Mouse (Mus musculus): ENCODE results near the gene Wwp2.
A peak's percentile ranks its signal among the peaks of the same experiment; 100 is the strongest.
"Not testable (repeated sequence)": the region's sequence is repeated elsewhere in the genome, so short reads cannot be mapped to it uniquely, and the experiment has no call there.

Gene Wwp2

DNA sequence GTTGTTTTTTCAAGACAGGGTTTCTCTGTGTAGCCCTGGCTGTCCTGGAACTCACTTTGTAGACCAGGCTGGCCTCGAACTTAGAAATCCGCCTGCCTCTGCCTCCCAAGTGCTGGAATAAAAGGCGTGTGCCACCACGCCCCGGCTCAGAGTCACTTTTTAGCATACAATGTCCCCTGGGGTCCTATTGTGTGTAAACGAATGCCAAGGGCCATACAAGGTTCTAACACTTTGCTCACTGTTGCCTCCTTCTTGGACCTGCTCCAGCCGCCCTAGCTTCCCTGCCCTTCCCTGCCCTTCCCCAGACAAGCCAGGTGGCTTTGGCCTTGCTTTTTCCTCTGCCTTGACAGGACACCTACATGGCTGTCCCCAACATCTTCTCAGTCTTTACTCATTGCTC is 40.6 kb downstream of the Wwp2 start:
- DNase-seq, result not testable (repeated sequence)

- DNase-seq, result no peak
Observed at GRCm38 (mm10) chr8:107478728-107479127, 42.6 kb downstream of the Wwp2 start.

GRCm38 (mm10) chr8:107480436-107480835 is 44.3 kb downstream of the Wwp2 start:
- no peak for DNase-seq

GRCm38 (mm10) chr8:107483250-107483649 is 47.1 kb downstream of the Wwp2 start:
- DNase-seq, result peak; percentile 79

DNA sequence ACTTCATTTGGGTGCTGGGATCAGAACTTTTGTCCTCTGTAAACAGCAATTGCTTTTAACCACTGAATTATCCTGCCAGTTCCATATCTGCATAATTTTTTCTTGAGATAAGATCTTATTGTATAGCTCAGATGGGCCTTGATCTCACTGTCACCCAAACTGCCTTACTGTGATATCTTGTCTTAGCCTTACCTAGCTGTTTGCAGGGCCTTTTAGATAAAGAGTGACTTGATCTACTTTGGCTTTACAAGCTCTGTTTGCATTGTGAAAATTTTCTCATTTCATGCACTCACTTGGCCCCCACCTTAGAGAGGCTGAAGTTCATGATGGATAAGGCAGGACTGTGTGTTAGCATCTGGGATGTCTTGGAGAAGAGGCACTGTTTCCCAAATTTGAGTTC is 48.8 kb downstream of the Wwp2 start:
- no peak for DNase-seq

DNA sequence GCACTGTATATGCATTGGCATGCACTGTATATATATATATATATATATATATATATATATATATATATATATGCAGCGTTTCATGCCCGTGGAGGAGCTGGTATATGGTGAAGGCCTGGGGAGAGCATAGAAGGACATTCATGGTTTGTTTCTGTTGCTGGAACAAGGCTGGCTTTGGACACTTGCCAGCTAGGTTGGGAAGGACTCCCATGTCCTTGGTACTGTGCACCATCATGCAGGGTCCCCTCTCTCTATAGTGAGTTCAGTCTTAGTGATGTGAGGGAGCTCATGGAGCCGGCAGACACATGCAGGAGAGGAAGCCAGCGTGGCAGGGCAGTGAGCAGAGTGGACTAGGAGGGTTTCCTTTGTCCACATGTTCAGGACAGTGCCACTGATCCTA is 52.4 kb downstream of the Wwp2 start:
- DNase-seq, result no peak

DNA sequence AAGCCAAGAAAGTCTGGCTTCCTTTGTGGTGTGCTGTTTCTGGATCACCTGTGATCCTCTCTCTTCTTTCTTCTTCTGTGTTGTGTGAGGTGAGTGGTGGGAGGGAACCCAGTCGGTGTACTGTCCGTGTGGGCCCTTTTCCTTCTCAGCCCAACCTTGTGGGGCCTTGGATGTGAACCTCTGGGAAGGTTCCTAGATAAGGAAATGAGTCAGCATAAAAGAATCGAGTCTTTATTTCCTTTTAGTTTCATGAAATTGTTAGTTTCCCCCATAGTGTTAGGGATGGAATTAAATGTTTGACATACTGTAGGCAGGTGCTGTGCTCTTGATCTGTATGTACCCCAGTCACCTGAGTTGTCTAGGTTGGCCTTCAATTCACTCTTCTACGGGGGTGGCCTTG is 52.9 kb downstream of the Wwp2 start:
- no peak for DNase-seq

- no peak for DNase-seq
Observed at GRCm38 (mm10) chr8:107489921-107490320, 53.8 kb downstream of the Wwp2 start.

DNA sequence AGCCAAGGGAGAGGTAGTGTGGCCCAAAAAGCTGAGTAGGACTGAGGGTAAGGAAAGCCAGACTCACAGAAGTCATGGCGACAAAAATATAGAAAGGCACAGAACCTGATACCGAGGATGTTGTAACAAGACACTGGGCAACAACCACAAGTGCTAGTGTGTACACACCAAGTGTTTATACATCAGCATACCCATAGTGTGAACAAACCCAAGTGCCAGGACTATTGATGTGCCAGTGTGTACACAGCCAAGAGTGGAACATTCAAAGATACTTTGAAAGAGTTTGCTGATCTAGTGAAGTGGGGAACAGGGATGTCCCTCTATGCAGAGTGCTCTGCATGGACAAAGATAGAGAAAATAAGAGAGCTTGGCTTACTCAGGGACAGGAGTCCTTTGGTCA is 54.5 kb downstream of the Wwp2 start:
- no peak for DNase-seq

- DNase-seq, result no peak
Observed at GRCm38 (mm10) chr8:107491212-107491611, 55.0 kb downstream of the Wwp2 start.

GRCm38 (mm10) chr8:107491831-107492230 is 55.7 kb downstream of the Wwp2 start:
- DNase-seq, result no peak

DNA sequence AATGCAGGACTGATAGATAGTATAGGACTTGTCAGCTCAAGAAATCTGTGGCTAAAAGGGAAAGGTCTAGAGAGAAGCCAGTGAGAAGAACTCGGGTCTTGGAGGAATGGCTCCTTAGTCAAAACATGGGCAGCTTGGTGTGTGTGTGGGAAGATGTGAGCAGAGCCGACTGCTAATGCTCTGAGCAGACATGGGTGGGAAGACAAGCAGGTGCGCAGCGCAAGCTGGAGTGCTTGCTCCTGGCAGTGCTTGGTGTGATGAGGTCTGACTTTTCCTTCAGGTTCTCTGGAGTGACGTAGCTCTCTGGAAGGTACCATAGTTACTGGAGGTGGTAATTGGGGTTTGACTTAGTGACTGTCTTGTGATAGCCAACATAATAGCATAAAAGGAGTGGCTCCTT is 56.6 kb downstream of the Wwp2 start:
- no peak for DNase-seq

DNA sequence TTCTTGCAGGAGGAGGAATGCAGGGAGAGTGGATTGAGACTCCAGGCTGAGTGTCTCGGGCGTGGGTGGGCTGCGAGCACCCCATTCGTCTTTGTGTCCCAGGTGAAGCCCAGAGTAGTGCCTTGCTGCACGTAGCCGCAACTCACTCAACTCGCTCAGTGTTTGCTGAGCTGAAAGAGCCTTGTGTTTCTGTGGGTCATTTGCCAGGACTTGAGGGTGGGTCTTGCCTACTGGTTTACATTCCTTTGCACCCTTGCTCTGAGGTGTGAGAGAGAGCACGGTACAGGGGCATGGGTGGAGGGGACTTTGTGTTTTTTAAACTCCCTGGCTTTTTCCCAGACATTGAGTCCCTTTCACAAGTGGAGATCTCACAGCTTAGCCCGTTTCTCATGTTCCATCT is 59.3 kb downstream of the Wwp2 start:
- DNase-seq, result no peak

- DNase-seq, result no peak
Observed at GRCm38 (mm10) chr8:107497708-107498107, 61.5 kb downstream of the Wwp2 start.

DNA sequence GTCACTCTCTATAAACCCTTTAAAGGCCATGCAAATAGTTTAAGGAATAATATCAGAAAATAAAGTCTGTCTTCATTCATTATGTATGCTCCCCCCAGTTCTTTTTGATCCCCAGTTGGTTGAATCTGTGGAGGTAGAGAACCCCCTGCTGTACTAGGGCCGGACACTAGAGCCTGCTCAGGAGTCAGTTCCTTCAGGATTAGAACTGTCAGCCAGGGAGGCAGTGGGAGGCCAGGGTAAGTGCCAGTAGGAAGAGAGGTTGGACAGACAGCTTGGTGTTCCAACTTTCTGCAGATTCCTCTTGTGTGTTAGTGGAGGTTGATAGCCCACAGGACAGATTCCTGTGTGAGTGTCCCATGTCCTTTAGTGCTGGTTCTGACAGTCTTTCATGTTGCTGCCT is 62.2 kb downstream of the Wwp2 start:
- DNase-seq, result no peak

GRCm38 (mm10) chr8:107498806-107499205 is 62.6 kb downstream of the Wwp2 start:
- no peak for DNase-seq

- no peak for DNase-seq
Observed at GRCm38 (mm10) chr8:107499519-107499918, 63.4 kb downstream of the Wwp2 start.

- no peak for DNase-seq
Observed at GRCm38 (mm10) chr8:107502407-107502806, 66.2 kb downstream of the Wwp2 start.

- DNase-seq, result no peak
Observed at GRCm38 (mm10) chr8:107502922-107503321, 66.8 kb downstream of the Wwp2 start.

DNA sequence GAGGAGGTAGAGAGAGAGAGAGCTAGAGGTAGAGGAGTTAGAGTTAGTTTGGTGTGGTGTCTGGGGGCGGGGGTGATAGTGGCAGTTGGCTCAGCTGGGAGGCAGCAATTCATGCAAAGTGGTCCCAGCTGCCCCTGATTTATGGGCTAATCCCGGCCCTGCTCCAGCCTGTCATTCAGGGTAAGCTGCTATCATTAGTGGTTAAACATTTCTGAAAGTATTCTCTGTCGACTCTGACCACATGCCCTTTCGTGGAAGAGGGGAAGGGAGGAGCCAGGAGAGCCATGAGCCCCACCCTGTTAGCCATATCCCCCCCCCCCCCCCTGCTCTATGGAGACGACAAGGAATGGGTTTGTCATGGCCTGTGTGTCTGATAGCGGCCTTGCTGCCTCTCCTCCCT is 67.2 kb downstream of the Wwp2 start:
- DNase-seq, result no peak

GRCm38 (mm10) chr8:107504239-107504985 is 68.2 kb downstream of the Wwp2 start:
- no peak for DNase-seq

DNA sequence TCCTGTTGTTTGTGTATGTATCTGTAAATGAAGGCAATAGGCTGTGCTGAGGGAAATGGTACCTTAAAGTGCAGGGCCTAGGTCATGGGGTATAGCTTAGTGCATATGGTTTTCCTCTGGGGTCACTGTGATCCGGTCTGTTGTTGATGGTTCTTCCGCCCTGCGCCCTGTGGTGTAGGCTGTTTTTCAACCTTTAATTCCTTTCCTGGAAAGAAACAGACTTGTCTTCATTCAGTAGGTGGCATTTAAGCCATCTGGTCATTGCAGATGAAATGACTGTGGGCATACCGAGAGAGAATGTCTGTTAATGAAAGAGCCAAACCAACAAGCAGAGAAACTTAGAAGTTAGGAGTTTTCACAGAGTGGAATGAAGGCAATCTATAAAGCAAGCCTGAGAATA is 69.1 kb downstream of the Wwp2 start:
- no peak for DNase-seq

GRCm38 (mm10) chr8:107507019-107507418 is 70.9 kb downstream of the Wwp2 start:
- no peak for DNase-seq

- no peak for DNase-seq
Observed at GRCm38 (mm10) chr8:107510204-107510603, 74.0 kb downstream of the Wwp2 start.

- no peak for DNase-seq
Observed at GRCm38 (mm10) chr8:107510766-107511165, 74.6 kb downstream of the Wwp2 start.
